Mouse (Mus musculus) limb, embryonic 15.5 days (tissue): ENCODE measurements around the gene Icam5. TPM values are rescaled to one million over a fixed set of nuclear protein-coding genes. Genes with fewer than 3 reads are reported as not detected.

Experiments used
- ATAC-seq: fragments of 200-750 bp; cut with Nextera tagmentation; 2 replicates; pipeline ENCODE4 v1.8.0; 2017; ENCODE audit warnings: low read depth, moderate TSS enrichment; ENCODE audit not compliant: insufficient number of reproducible peaks, low FRiP score, low TSS enrichment
- H3K27ac ChIP-seq: fragments of 300-500 bp; sonication (generic); 2 replicates; pipeline ENCODE4 v1.5.1; 2015; ENCODE audit warnings: moderate library complexity, mild to moderate bottlenecking, inconsistent platforms
- H3K27me3 ChIP-seq: fragments of 300-500 bp; sonication (generic); 2 replicates; pipeline ENCODE4 v1.6.1; 2015; ENCODE audit warnings: inconsistent platforms
- H3K36me3 ChIP-seq: fragments of 300-500 bp; sonication (generic); 2 replicates; pipeline ENCODE4 v1.6.1; 2015; ENCODE audit warnings: inconsistent platforms
- H3K4me1 ChIP-seq: fragments of 300-500 bp; sonication (generic); 2 replicates; pipeline ENCODE4 v1.6.1; 2015; ENCODE audit warnings: inconsistent platforms
- H3K4me2 ChIP-seq: fragments of 300-500 bp; sonication (generic); 2 replicates; pipeline ENCODE4 v1.6.1; 2015; ENCODE audit warnings: mild to moderate bottlenecking, inconsistent platforms
- H3K4me3 ChIP-seq: fragments of 300-500 bp; sonication (generic); 2 replicates; pipeline ENCODE4 v1.5.1; 2015; ENCODE audit warnings: mild to moderate bottlenecking, inconsistent platforms
- H3K9ac ChIP-seq: fragments of 300-500 bp; sonication (generic); 2 replicates; pipeline ENCODE4 v1.6.1; 2015; ENCODE audit warnings: inconsistent platforms
- H3K9me3 ChIP-seq: fragments of 300-500 bp; sonication (generic); 2 replicates; pipeline ENCODE4 v1.6.1; 2016; ENCODE audit warnings: inconsistent platforms
- whole genome bisulfite sequencing: fragments of 180-500 bp; shearing (Covaris S2); methylation state at CpG from one replicate; pipeline ENCODE4 v1.1.7; 2015; 5-methylcytosine and 5-hydroxymethylcytosine counted together
- microRNA counts: library from miRNA; unstranded; fragments of <30 nt; microRNA quantifications from one replicate; lab custom pipeline; 2016
- microRNA-seq: library from miRNA; unstranded; fragments of <30 nt; microRNA quantifications from one replicate; pipeline ENCODE4, GENCODE M21; 2016
- polyA plus RNA-seq: library from polyadenylated mRNA; unstranded; fragments of >200 nt; fragmentation: Nextera tagmentation; extraction: Ambion mirVana; gene quantifications from 2 replicates; pipeline ENCODE4 v1.2.1, GENCODE M21; 2015

The Icam5 gene
- polyA plus RNA-seq, 1 experiment from 2014 or later: 0.05 TPM

GRCm38 (mm10) chr9:21081127-21081526, 49.3 kb downstream of the Icam5 start:
- no peaks in the 10 kb centered on the region for H3K4me1 ChIP-seq
- no peak overlapping the region for H3K9ac ChIP-seq
- H3K36me3 ChIP-seq: peaks cover 96% of the 10 kb centered on the region
- WGBS: 91% methylated on average over 9 of the region's 9 CpGs
- no peak for ATAC-seq
- no peak overlapping the region for H3K4me2 ChIP-seq
- H3K27me3 ChIP-seq: no peaks in the 10 kb centered on the region
- H3K27ac ChIP-seq: no peak overlapping the region
- no peak overlapping the region for H3K4me3 ChIP-seq
- no peaks in the 10 kb centered on the region for H3K9me3 ChIP-seq

DNA sequence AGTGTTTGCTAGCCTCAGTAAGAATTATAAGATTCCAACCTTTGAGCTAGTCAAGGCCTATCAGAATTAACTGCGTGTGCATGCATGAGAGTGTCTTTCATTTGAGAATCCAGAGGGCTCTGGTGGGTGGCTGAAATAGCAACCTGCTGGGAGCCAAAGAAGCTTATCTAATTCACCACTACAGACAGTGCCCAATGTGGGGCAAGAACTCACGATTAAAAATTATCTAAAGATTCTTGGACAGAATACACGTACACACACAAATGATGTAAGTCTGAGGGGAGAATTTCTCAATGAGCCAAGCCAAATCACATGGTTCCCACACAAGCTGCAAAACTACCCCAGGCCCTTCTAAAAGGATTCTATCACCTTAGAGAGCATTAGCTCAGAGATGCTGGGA, 51.5 kb downstream of the Icam5 start:
- Histone ChIP-seq H3K36me3 (peaks cover 96% of the 10 kb centered on the region), H3K4me1 (no peaks in the 10 kb centered on the region), H3K9me3 (no peaks in the 10 kb centered on the region), H3K9ac (no peak overlapping the region), H3K4me2 (no peak overlapping the region), H3K27me3 (no peaks in the 10 kb centered on the region), H3K4me3 (no peak overlapping the region), H3K27ac (no peak overlapping the region)
- ATAC-seq: no peak
- WGBS: 90% methylated on average over 3 of the region's 3 CpGs

MicroRNAs within 50 kb of the gene (microRNA counts, 519-probe panel; counts per million panel counts)
- microRNA mmu-miR-1900 (lab: Ali Mortazavi, UCI): 2,767 counts per million, percentile 61 among the panel's probes with 10 or more counts

Small RNAs within 50 kb of the gene (microRNA-seq; reads per million reads assigned to microRNA genes)
- gene Mir1900: not detected
- gene Mir7082: not detected

Other genes starting within 250 kb of the Icam5 start
- gene Col5a3, start 217.0 kb upstream of the Icam5 start, polyA plus RNA-seq: 8.0 and 15.3 TPM in 2 replicates
- gene Rdh8, start 213.6 kb upstream of the Icam5 start, polyA plus RNA-seq: not detected in 2 replicates
- gene A230050P20Rik, start 163.4 kb upstream of the Icam5 start, polyA plus RNA-seq: 9.5 and 11.8 TPM in 2 replicates
- 4.6 and 5.0 TPM in 2 replicates for gene Angptl6, start 152.3 kb upstream of the Icam5 start, polyA plus RNA-seq
- gene Ppan, start 143.9 kb upstream of the Icam5 start, polyA plus RNA-seq: 86.9 and 88.6 TPM in 2 replicates
- gene Eif3g, start 133.4 kb upstream of the Icam5 start, polyA plus RNA-seq: 303 and 319 TPM in 2 replicates
- 79.7 and 82.3 TPM in 2 replicates for gene Dnmt1, start 72.2 kb upstream of the Icam5 start, polyA plus RNA-seq
- gene S1pr2, start 55.3 kb upstream of the Icam5 start, polyA plus RNA-seq: 62.0 and 65.1 TPM in 2 replicates
- 112 and 116 TPM in 2 replicates for gene Mrpl4, start 29.3 kb upstream of the Icam5 start, polyA plus RNA-seq
- 23.4 and 24.4 TPM in 2 replicates for gene Icam1, start 16.1 kb upstream of the Icam5 start, polyA plus RNA-seq
- gene Icam4, start 2.7 kb upstream of the Icam5 start, polyA plus RNA-seq: 0.96 and 3.0 TPM in 2 replicates
- gene Zglp1, start 35.0 kb downstream of the Icam5 start, polyA plus RNA-seq: 0.56 TPM in 1 of 2 replicates, not detected in the other
- 0.60 and 0.93 TPM in 2 replicates for gene Gm49373, start 41.0 kb downstream of the Icam5 start, polyA plus RNA-seq
- gene Fdx1l, start 41.5 kb downstream of the Icam5 start, polyA plus RNA-seq: 53.3 and 57.9 TPM in 2 replicates
- 1.2 and 1.6 TPM in 2 replicates for gene Gm38431, start 59.9 kb downstream of the Icam5 start, polyA plus RNA-seq
- gene Raver1, start 59.9 kb downstream of the Icam5 start, polyA plus RNA-seq: 49.6 and 55.0 TPM in 2 replicates
- 13.1 and 13.2 TPM in 2 replicates for gene Tyk2, start 99.2 kb downstream of the Icam5 start, polyA plus RNA-seq
- 298 and 326 TPM in 2 replicates for gene Cdc37, start 117.9 kb downstream of the Icam5 start, polyA plus RNA-seq
- gene Pde4a, start 133.6 kb downstream of the Icam5 start, polyA plus RNA-seq: 6.1 and 6.4 TPM in 2 replicates
- gene Keap1, start 207.3 kb downstream of the Icam5 start, polyA plus RNA-seq: 77.7 and 78.6 TPM in 2 replicates
- 6.2 and 6.3 TPM in 2 replicates for gene S1pr5, start 216.4 kb downstream of the Icam5 start, polyA plus RNA-seq
- 40.8 and 44.2 TPM in 2 replicates for gene Atg4d, start 233.2 kb downstream of the Icam5 start, polyA plus RNA-seq